Mouse (Mus musculus): Measurements from ENCODE around the gene Usp42. TPM values are rescaled to one million over a fixed set of nuclear protein-coding genes. Genes with fewer than 3 reads are reported as not detected.

Gene Usp42
- 2.0 and 2.2 TPM in 2 replicates for polyA plus RNA-seq (2012; rRNA removed)

GRCm38 (mm10) chr5:143732180-143732891 lies at the start of gene Usp42:
Gene Usp42, minus strand, starts transcription at chr5:143732280.

Other genes starting within 250 kb of the Usp42 start
- 36.8 and 53.5 TPM in 2 replicates for gene Rac1, start 204.2 kb downstream of the Usp42 start, polyA plus RNA-seq (2012; rRNA removed)
- gene Cyth3, start 109.8 kb downstream of the Usp42 start, polyA plus RNA-seq (2012; rRNA removed): 10.3 and 10.6 TPM in 2 replicates
- gene Eif2ak1, start 85.5 kb upstream of the Usp42 start, polyA plus RNA-seq (2012; rRNA removed): 6.6 and 9.0 TPM in 2 replicates
- 0.03 TPM in 2 replicates for gene Ankrd61, start 165.4 kb upstream of the Usp42 start, polyA plus RNA-seq (2012; rRNA removed)
- gene Aimp2, start 177.6 kb upstream of the Usp42 start, polyA plus RNA-seq (2012; rRNA removed): 25.5 and 28.3 TPM in 2 replicates
- 0.28 and 0.49 TPM in 2 replicates for gene Pms2, start 177.7 kb upstream of the Usp42 start, polyA plus RNA-seq (2012; rRNA removed)
- gene Gm42421, start 195.9 kb upstream of the Usp42 start, polyA plus RNA-seq (2012; rRNA removed): not detected in 2 replicates
- gene Rsph10b, start 200.8 kb upstream of the Usp42 start, polyA plus RNA-seq (2012; rRNA removed): not detected in 2 replicates